Mouse (Mus musculus) mature B cell (primary cell): ENCODE results near the gene Srsf12.

Source experiments
- in situ Hi-C: fragments of 300-500 bp; cut with MboI; formaldehyde crosslinking; loops from 2 replicates; pipeline ENCODE4 v1.14.3; 2019

Gene Srsf12

DNA sequence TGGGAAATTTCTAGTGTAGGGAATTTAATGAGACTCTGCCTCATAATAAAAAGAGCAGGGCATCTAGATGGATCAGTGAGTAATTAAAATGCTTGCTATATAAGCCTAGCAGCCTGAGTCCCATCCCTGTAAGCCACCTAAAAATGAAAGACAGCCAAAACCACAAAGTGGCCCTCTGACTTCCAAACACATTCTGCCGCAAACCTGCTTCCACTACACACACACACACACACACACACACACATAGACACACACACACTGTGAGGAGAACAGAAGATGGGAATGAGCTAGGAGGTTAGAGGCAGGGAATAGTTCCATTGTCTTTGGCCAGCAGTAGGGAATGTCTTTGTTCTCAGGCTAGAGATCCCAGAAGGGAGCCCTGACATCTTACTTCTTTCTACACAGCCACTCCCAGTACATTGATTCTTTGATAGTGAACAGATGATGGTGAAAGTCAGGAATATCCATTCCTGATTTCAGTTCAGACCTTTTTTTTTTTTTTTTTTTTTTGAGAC lies 41.0 kb downstream of the Srsf12 start:
- in situ Hi-C loops = no loop called here

GRCm38 (mm10) chr4:33250867-33251266 lies 42.1 kb downstream of the Srsf12 start:
- in situ Hi-C loops = no loop called here

DNA sequence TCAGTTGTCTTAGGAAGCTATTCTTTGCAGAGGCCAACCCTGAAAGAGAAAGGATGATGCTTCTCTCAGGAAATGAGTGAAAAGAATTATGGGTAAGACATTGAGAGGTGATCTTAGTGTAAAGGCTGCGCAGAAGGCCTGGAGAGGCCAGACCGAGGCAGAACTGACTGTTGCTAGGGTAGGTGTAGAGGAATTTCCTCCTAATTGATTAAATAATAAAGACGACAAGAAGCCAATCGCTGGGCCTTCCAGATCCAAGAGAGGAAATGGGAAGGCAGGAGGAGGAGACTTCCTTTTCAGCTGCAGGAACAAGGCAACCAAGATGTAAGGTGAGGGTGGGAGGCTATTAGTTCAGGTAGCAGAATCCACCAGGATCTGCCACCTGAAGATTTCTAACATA lies 45.9 kb downstream of the Srsf12 start:
- in situ Hi-C loops = no loop called here

DNA sequence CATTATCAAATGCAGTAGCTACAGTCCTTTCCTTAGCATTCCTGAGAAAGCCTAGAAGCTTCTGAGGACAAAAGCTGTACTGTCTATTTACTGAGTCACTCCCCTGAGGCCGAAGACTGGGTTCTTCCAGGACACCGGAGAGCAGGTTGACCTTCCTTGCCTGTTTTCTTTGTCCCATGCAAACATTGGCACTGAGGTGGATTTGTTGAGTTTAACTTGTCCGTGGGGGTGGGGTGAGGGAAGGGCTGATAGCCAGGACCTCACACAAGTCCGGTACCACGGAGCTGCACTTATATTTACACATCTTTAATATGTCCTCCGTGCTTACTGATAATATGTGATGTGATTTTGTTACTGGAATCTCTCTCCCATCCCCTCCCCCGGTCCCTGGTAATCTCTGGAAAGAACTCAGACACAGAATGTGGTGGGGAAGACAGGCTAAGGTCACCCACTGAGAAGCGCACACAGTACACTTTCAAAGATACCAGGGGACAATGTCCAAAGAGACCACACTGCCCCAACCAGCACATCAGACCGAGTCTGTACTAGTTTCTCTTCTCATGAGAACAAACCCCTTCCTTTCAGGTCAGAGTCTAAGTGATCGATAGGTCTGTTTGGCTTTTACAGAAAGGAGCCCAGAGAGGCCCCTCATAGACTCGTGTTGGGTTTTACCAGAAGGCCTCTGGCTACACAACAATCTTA lies 48.6 kb downstream of the Srsf12 start:
- in situ Hi-C loops = no loop called here

DNA sequence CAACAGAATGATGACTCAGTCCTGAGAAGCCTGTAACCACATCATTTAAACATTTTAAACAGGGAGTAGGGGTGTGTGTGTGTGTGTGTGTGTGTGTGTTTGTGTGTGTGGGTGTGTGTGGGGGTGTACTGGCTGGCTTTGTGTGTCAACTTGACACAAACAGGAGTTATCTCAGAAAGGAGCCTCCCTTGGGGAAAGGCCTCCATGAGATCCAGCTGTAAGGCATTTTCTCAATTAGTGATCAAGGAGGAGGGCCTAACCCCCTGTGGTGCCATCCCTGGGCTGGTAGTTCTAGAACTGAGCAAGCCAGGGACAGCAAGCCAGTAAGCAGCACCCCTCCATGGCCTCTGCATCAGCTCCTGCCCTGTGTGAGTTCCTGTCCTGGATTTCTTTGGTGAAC lies 51.5 kb downstream of the Srsf12 start:
- in situ Hi-C loops = no loop called here

DNA sequence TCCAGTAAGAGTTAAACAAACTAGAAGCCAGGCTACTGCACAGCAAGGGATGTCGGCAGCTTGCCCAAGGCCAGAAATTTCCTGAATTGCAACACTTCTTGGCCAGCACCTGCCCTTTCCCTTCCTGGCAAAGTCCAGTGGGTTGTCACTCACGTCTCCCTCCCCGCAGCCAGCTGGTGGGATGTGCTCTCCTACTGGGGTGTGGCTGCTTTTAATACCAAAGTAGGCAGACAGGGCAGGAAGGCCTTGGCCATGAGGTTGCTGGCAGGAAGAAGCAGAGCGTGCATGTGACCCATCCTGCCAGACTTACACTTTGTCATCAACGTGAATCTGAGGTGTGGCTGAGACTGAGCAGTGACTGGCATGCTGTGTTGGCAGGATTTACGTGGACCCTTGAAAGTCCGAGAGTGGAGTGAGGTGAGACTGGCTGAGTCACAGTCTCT lies 52.5 kb downstream of the Srsf12 start:
- in situ Hi-C loops = no loop called here

- in situ Hi-C loops = no loop called here
Measured at GRCm38 (mm10) chr4:33262897-33263296, 54.1 kb downstream of the Srsf12 start.

GRCm38 (mm10) chr4:33264979-33265726 lies 56.4 kb downstream of the Srsf12 start:
- in situ Hi-C loops = no loop called here

DNA sequence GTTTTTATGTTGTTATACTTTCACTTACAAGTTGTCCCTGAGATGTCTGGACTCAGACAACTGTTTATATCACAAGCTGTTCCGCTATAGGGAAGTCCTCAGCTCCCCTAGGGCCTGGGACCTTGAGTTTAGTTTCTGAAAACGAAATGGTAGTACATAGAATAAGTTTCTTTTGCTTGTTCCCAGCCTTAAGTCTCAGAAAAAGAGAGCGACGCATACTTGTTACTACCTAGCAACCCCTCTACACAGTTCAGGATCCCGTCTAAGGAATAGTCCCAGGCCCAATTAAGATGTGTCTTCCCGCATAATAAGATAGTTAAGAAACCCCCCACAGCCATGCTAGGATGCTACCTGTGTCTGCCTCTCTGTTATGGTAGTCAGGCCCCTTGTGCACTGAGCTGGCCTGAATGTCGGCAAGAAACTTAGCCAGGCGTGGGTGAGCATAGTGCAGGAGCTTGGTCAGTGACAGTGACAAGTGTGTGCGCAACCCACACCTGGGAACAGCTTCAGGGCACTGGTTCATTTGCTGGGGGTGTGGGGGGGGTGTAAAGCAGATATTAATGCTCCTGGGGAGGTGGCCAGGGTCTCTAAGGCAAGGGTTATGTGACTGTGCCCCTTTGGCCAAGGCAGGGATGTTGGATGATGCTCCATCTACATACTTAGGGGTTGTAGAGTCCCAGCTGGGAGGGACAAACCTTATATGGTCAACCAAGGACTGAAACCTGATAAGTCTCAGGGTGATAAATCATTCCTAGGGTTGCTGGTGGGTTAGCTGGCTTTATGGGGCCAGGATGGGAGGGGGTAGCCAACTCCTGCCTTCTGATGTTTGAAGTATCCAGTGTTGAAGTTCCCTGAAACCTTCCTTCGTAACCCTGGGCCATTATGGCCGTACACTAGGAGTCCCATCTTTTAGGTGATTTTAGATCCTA lies 61.9 kb downstream of the Srsf12 start:
- in situ Hi-C loops = no loop called here

DNA sequence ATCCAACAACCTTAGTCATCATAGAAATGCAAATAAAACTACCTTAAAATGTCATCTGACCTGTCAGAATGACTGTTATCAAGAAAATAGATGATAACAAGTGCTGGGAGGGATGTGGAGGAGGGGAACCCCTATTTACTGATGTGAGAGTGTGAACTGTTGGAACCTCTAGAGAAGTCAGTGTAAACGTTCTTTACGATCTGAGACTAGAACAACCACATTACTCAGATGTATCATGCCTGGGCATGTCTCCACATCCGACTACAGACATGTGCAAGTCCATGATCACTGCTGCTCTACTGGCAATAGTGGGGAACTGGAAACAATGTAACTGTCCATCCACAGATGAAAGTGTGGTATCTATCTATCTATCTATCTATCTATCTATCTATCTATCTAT lies 64.6 kb downstream of the Srsf12 start:
- in situ Hi-C loops = no loop called here

- in situ Hi-C loops = no loop called here
Measured at GRCm38 (mm10) chr4:33281891-33282685, 73.3 kb downstream of the Srsf12 start.
